Mouse (Mus musculus) MEL (cell line): Measurements from ENCODE around the gene Vmn1r5. TPM values are rescaled to one million over a fixed set of nuclear protein-coding genes. Genes with fewer than 3 reads are reported as not detected.

ENCODE experiments used
- DNase-seq: peaks from one replicate; pipeline ENCODE4 v3.0.0; 2011; ENCODE audit warnings: low read depth, low spot score
- H3K27ac ChIP-seq: 2 replicates; pipeline ENCODE4 v1.5.1; 2012; ENCODE audit warnings: low read depth, mild to moderate bottlenecking, control low read depth, low read length, moderate library complexity; ENCODE audit not compliant: control insufficient read depth
- H3K27me3 ChIP-seq, 2 experiments: fragments of 150-350 bp in 1 of 2; sonication (generic) in 1 of 2; 2 replicates each; pipeline ENCODE4 v1.6.1; 2012; ENCODE audit warnings: low read length in 2 of 2, mild to moderate bottlenecking in 2 of 2, improper control_type of control experiment in 1 of 2, moderate library complexity in 1 of 2; ENCODE audit not compliant: insufficient read depth in 2 of 2, control insufficient read depth in 1 of 2
- H3K36me3 ChIP-seq, 2 experiments: 2 replicates each; pipeline ENCODE4 v1.6.1; 2012 to 2014; ENCODE audit warnings: low read length in 2 of 2, improper control_type of control experiment in 1 of 2, inconsistent platforms in 1 of 2, mild to moderate bottlenecking in 1 of 2; ENCODE audit not compliant: insufficient read depth in 2 of 2, control insufficient read depth in 1 of 2
- H3K4me1 ChIP-seq, 2 experiments: fragments of 150-350 bp in 1 of 2; sonication (generic) in 1 of 2; 2 replicates each; pipeline ENCODE4 v1.6.1; 2012; ENCODE audit warnings: low read length in 2 of 2, improper control_type of control experiment in 1 of 2, mild to moderate bottlenecking in 1 of 2; ENCODE audit not compliant: insufficient read depth in 2 of 2, control insufficient read depth in 1 of 2
- H3K4me3 ChIP-seq, 2 experiments: fragments of 150-350 bp in 1 of 2; sonication (generic) in 1 of 2; 2 replicates each; pipeline ENCODE4 v1.5.1; 2012; ENCODE audit warnings: low read depth in 2 of 2, low read length in 2 of 2, mild to moderate bottlenecking in 2 of 2, moderate library complexity in 2 of 2, control low read depth in 1 of 2, improper control_type of control experiment in 1 of 2; ENCODE audit not compliant: control insufficient read depth in 1 of 2, insufficient read depth in 1 of 2
- H3K79me2 ChIP-seq: 2 replicates; pipeline ENCODE4 v1.6.1; 2012; ENCODE audit warnings: mild to moderate bottlenecking, low read length, moderate library complexity; ENCODE audit not compliant: control insufficient read depth, poor library complexity, insufficient read depth
- H3K9ac ChIP-seq: 2 replicates; pipeline ENCODE4 v1.6.1; 2012; ENCODE audit warnings: low read depth, mild to moderate bottlenecking, control low read depth, low read length, moderate library complexity; ENCODE audit not compliant: control insufficient read depth, poor library complexity, severe bottlenecking
- H3K9me3 ChIP-seq: fragments of 150-350 bp; sonication (generic); replicated peaks from 2 replicates; pipeline ENCODE4 v1.6.1; 2012; ENCODE audit warnings: mild to moderate bottlenecking, low read length, improper control_type of control experiment, moderate library complexity; ENCODE audit not compliant: insufficient read depth
- CHD1 ChIP-seq: IDR thresholded peaks from 2 replicates; pipeline ENCODE4 v1.6.1; 2012; ENCODE audit warnings: low read depth, mild to moderate bottlenecking, inconsistent platforms, low read length, improper control_type of control experiment
- CHD2 ChIP-seq: IDR thresholded peaks from 2 replicates; pipeline ENCODE4 v1.6.1; 2011; ENCODE audit warnings: low read length, improper control_type of control experiment
- E2F4 ChIP-seq: IDR thresholded peaks from 2 replicates; pipeline ENCODE4 v1.6.1; 2011; ENCODE audit warnings: low read depth, low read length, improper control_type of control experiment, borderline replicate concordance
- EP300 ChIP-seq, 2 experiments: IDR thresholded peaks; 2 replicates each; pipeline ENCODE4 v1.6.1; 2011; ENCODE audit warnings: improper control_type of control experiment in 2 of 2, low read length in 2 of 2, low read depth in 1 of 2, mild to moderate bottlenecking in 1 of 2
- GATA1 ChIP-seq: IDR thresholded peaks from 2 replicates; pipeline ENCODE4 v1.6.1; 2011; ENCODE audit warnings: low read depth, low read length, improper control_type of control experiment
- KAT2A ChIP-seq: conservative IDR thresholded peaks from 2 replicates; pipeline ENCODE4 v1.6.1; 2012; ENCODE audit warnings: low read depth, low read length, improper control_type of control experiment, inconsistent platforms
- MAFK ChIP-seq: IDR thresholded peaks from 2 replicates; pipeline ENCODE4 v1.6.1; 2011; ENCODE audit warnings: low read depth, mild to moderate bottlenecking, low read length, improper control_type of control experiment, borderline replicate concordance
- MYB ChIP-seq: IDR thresholded peaks from 2 replicates; pipeline ENCODE4 v1.6.1; 2011; ENCODE audit warnings: mild to moderate bottlenecking, low read depth, low read length, improper control_type of control experiment
- POLR2AphosphoS2 ChIP-seq: IDR thresholded peaks from 2 replicates; pipeline ENCODE4 v1.6.1; 2011; ENCODE audit warnings: low read length, improper control_type of control experiment
- POLR2AphosphoS5 ChIP-seq: IDR thresholded peaks from 2 replicates; pipeline ENCODE4 v1.6.1; 2012; ENCODE audit warnings: low read depth, borderline replicate concordance, mild to moderate bottlenecking, inconsistent platforms, low read length, moderate library complexity, mixed read lengths
- RAD21 ChIP-seq: IDR thresholded peaks from 2 replicates; pipeline ENCODE4 v1.6.1; 2011; ENCODE audit warnings: mild to moderate bottlenecking, low read depth, low read length, improper control_type of control experiment
- RCOR1 ChIP-seq: IDR thresholded peaks from 2 replicates; pipeline ENCODE4 v1.6.1; 2012; ENCODE audit warnings: low read depth, mild to moderate bottlenecking, inconsistent platforms, low read length, improper control_type of control experiment
- TAL1 ChIP-seq: IDR thresholded peaks from 2 replicates; pipeline ENCODE4 v1.6.1; 2012; ENCODE audit warnings: mild to moderate bottlenecking, inconsistent platforms, low read length, moderate library complexity, mixed read lengths
- TCF12 ChIP-seq: IDR thresholded peaks from 2 replicates; pipeline ENCODE4 v1.6.1; 2014; ENCODE audit warnings: low read depth, mild to moderate bottlenecking, inconsistent platforms, low read length, improper control_type of control experiment, moderate library complexity
- UBTF ChIP-seq: IDR thresholded peaks from 2 replicates; pipeline ENCODE4 v1.6.1; 2012; ENCODE audit warnings: low read depth, mild to moderate bottlenecking, inconsistent platforms, low read length, improper control_type of control experiment, moderate library complexity, borderline replicate concordance; ENCODE audit not compliant: insufficient read depth
- ZC3H11A ChIP-seq: IDR thresholded peaks from 2 replicates; pipeline ENCODE4 v1.6.1; 2012; ENCODE audit warnings: low read depth, mild to moderate bottlenecking, inconsistent platforms, low read length, improper control_type of control experiment
- ZKSCAN1 ChIP-seq: IDR thresholded peaks from 2 replicates; pipeline ENCODE4 v1.6.1; 2012; ENCODE audit warnings: low read depth, mild to moderate bottlenecking, inconsistent platforms, low read length, improper control_type of control experiment, moderate library complexity
- ZMIZ1 ChIP-seq: IDR thresholded peaks from 2 replicates; pipeline ENCODE4 v1.6.1; 2012; ENCODE audit warnings: low read depth, mild to moderate bottlenecking, inconsistent platforms, low read length, improper control_type of control experiment, moderate library complexity
- ZNF384 ChIP-seq: IDR thresholded peaks from 2 replicates; pipeline ENCODE4 v1.6.1; 2012; ENCODE audit warnings: low read depth, mild to moderate bottlenecking, inconsistent platforms, low read length, improper control_type of control experiment
- polyA plus RNA-seq, 2 experiments: library from polyadenylated mRNA; stranded (reverse) in 1 of 2; unstranded in 1 of 2; fragments of >175 nt in 1 of 2; fragments of >200 nt in 1 of 2; gene quantifications; 2 replicates each; pipeline versions ENCODE4 v1.2.1 to v1.2.4; 2012; ENCODE audit warnings: low replicate concordance in 2 of 2, low read depth in 1 of 2; ENCODE audit not compliant: insufficient read length in 2 of 2, insufficient read depth in 1 of 2, missing spikeins in 1 of 2
- total RNA-seq: library from RNA; depleted of rRNA; stranded (reverse); fragments of 300-350 nt; gene quantifications from 2 replicates; pipeline ENCODE4 v1.2.3, GENCODE M21; 2012

Vmn1r5 gene
- total and polyA plus RNA-seq, 3 experiments, result not detected

DNA sequence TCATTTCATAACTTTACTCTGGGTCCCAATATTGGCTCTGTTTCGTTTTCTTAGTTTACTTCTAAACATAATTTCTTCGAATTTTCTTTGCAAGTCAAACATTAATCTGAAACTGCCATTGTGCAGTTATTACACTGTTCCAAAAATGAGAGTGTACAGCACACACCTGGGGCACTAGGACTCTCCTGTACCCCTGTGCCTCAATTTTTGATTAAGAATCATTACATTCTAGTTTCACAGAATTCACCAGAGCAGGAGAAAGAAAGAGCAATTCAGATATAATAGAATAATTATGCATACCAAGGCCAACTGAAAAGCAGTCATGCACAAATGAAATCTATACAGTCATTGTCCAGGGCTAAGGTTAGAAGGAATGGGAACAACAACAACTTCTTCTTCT, 37.6 kb upstream of the Vmn1r5 start:
- Histone ChIP-seq H3K36me3 (no peaks in the 10 kb centered on the region), H3K4me1 (no peaks in the 10 kb centered on the region), H3K9ac (no peak overlapping the region), H3K79me2 (no peaks in the 10 kb centered on the region), H3K27me3 (no peaks in the 10 kb centered on the region; a peak in 1 of 4 replicates), H3K9me3 (no peaks in the 10 kb centered on the region), H3K4me3 (no peak overlapping the region), H3K27ac (no peak overlapping the region)
- DNase-seq, result no peak
- TF ChIP-seq EP300 (IDR thresholded peaks at IDR 0.05; ENCODE audit: low read depth in 1 of 2, low read length in 2 of 2) (no peak), RCOR1 (no peak), UBTF (no peak), POLR2AphosphoS2 (no peak), ZKSCAN1 (no peak), TCF12 (no peak), KAT2A (no peak), POLR2AphosphoS5 (no peak), MAFK (no peak), CHD1 (no peak), ZC3H11A (no peak), ZMIZ1 (no peak)

DNA sequence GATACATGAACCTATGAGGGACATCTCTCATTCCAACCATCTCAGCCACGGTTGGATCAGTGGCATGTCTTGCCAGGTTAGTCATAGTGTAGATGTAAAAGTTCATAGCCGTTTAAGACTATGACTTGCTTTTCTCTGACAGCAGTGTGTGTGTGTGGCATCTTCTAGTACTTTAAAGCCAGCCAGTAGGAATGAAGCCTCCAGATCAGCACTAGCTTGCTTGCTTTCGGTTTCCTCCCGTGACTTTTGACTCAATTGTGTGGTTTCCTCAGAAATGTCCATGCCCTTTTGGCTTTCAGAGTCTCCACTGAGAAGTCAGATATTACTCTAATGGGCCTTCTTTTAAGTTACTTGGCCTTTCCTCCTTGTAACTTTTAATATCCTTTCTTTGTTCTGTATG, 35.7 kb upstream of the Vmn1r5 start:
- Histone ChIP-seq H3K9ac (no peak overlapping the region), H3K79me2 (no peaks in the 10 kb centered on the region), H3K36me3 (no peaks in the 10 kb centered on the region), H3K4me1 (no peaks in the 10 kb centered on the region), H3K27me3 (no peaks in the 10 kb centered on the region; a peak in 1 of 4 replicates), H3K4me3 (peak overlapping the region in 1 of 2 experiments; percentile 28; a peak in 1 of 4 replicates), H3K9me3 (no peaks in the 10 kb centered on the region), H3K27ac (no peak overlapping the region)
- TF ChIP-seq E2F4, result no peak
- DNase-seq, result peak; percentile 13

DNA sequence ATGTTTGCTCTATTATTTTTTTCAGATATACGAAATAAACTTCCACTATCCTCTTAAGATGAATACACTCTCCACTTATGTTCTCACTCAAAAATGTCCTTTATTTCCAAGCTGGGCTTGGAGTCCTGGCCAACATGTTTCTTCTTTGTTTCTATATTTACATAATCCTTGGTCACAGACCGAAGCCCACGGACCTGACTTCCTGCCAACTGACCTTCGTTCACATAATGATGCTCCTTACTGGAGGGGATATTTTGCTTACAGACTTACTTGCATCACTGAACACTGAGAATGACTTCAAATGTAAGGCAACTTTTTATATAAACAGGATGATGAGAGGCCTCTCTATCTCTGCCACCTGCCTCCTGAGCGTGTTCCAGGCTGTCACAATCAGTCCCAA, 13.6 kb upstream of the Vmn1r5 start:
- H3K36me3 ChIP-seq, result no peaks in the 10 kb centered on the region
- H3K79me2 ChIP-seq, result no peaks in the 10 kb centered on the region
- H3K9ac ChIP-seq, result no peak overlapping the region
- H3K4me3 ChIP-seq, result no peak overlapping the region
- H3K27ac ChIP-seq, result no peak overlapping the region
- no peak for DNase-seq
- TF ChIP-seq MYB, result no peak
- TF ChIP-seq ZKSCAN1, result no peak
- no peak for TF ChIP-seq GATA1
- no peak for TF ChIP-seq CHD2
- no peak for TF ChIP-seq ZC3H11A
- no peak for TF ChIP-seq ZNF384
- TF ChIP-seq RAD21, result no peak
- no peak for TF ChIP-seq TAL1
- no peaks in the 10 kb centered on the region for H3K4me1 ChIP-seq
- no peaks in the 10 kb centered on the region for H3K9me3 ChIP-seq
- no peaks in the 10 kb centered on the region; a peak in 2 of 4 replicates for H3K27me3 ChIP-seq
